Mouse (Mus musculus): ENCODE results near the gene Podxl.

- TF ChIP-seq USF1 (IDR thresholded peaks at IDR 0.05; ENCODE audit: low read depth): no peak
- no peak for TF ChIP-seq CTCF (IDR thresholded peaks at IDR 0.05; ENCODE audit: control insufficient read depth, insufficient read depth, insufficient read length)
- TF ChIP-seq MYOD1 (IDR thresholded peaks at IDR 0.05; ENCODE audit: control insufficient read depth, insufficient read length, low read depth): no peak
- TF ChIP-seq MAX (IDR thresholded peaks at IDR 0.05): no peak
These were observed 28.3 kb upstream of the Podxl start for GRCm38 (mm10) chr6:31592128-31592527.
